Mouse (Mus musculus) E14TG2a.4 (cell line): ENCODE data around the gene Flywch1.

Experiments
- CTCF ChIP-seq: conservative IDR thresholded peaks from 2 replicates; pipeline ENCODE4 v1.5.1; 2014; ENCODE audit warnings: low read length
- POU5F1 ChIP-seq: IDR thresholded peaks from 2 replicates; pipeline ENCODE4 v1.6.1; 2014; ENCODE audit warnings: low read length, borderline replicate concordance

GRCm38 (mm10) chr17:23705525-23706104 lies 65.8 kb downstream of the Flywch1 start:
- TF ChIP-seq CTCF, result no peak
- no peak for TF ChIP-seq POU5F1
